Mouse (Mus musculus) kidney, postnatal 0 days (tissue): ENCODE data around the gene Arid1b. TPM values are rescaled to one million over a fixed set of nuclear protein-coding genes. Genes with fewer than 3 reads are reported as not detected.

Experiments
- ATAC-seq: fragments of 200-750 bp; cut with Nextera tagmentation; replicated peaks from 2 replicates; pipeline ENCODE4 v1.8.0; 2017; ENCODE audit warnings: low read depth, moderate number of reproducible peaks, moderate TSS enrichment, moderate library complexity; ENCODE audit not compliant: low FRiP score
- DNase-seq: peaks from one replicate; pipeline ENCODE4 v3.0.0-alpha.2; 2016; ENCODE audit warnings: low spot score
- H3K27ac ChIP-seq: fragments of 300-500 bp; sonication (generic); 2 replicates; pipeline ENCODE4 v1.5.1; 2014; ENCODE audit warnings: mild to moderate bottlenecking
- H3K27me3 ChIP-seq: fragments of 300-500 bp; sonication (generic); 2 replicates; pipeline ENCODE4 v1.6.1; 2014; ENCODE audit warnings: low read length, mixed read lengths; ENCODE audit not compliant: insufficient read depth
- H3K36me3 ChIP-seq: fragments of 300-500 bp; sonication (generic); 2 replicates; pipeline ENCODE4 v1.6.1; 2014; ENCODE audit warnings: low read length, mixed read lengths; ENCODE audit not compliant: insufficient read depth
- H3K4me1 ChIP-seq: fragments of 300-500 bp; sonication (generic); replicated peaks from 2 replicates; pipeline ENCODE4 v1.6.1; 2014; ENCODE audit warnings: antibody characterized with exemption, low read length, mixed read lengths; ENCODE audit not compliant: insufficient read depth
- H3K4me2 ChIP-seq: fragments of 300-500 bp; sonication (generic); 2 replicates; pipeline ENCODE4 v1.6.1; 2014; ENCODE audit warnings: mild to moderate bottlenecking, low read length, moderate library complexity, mixed read lengths
- H3K4me3 ChIP-seq: fragments of 300-500 bp; sonication (generic); replicated peaks from 2 replicates; pipeline ENCODE4 v1.5.1; 2014; ENCODE audit warnings: low read depth, low read length
- H3K9ac ChIP-seq: fragments of 300-500 bp; sonication (generic); 2 replicates; pipeline ENCODE4 v1.6.1; 2014; ENCODE audit warnings: low read depth, low read length
- H3K9me3 ChIP-seq: fragments of 300-500 bp; sonication (generic); replicated peaks from 2 replicates; pipeline ENCODE4 v1.6.1; 2016; ENCODE audit warnings: low read length, inconsistent platforms, mixed read lengths
- CTCF ChIP-seq: IDR thresholded peaks from 2 replicates; pipeline ENCODE4 v1.5.1; 2016; ENCODE audit warnings: antibody characterized with exemption, low read depth, mild to moderate bottlenecking, moderate library complexity
- WGBS: fragments of 180-500 bp; shearing (Covaris S2); extraction: QIAGEN DNeasy Blood & Tissue Kit; methylation state at CpG from one replicate; pipeline ENCODE4 v1.1.7; 2014; 5-methylcytosine and 5-hydroxymethylcytosine counted together
- polyA plus RNA-seq: library from polyadenylated mRNA; unstranded; fragments of >200 nt; fragmentation: Nextera tagmentation; extraction: Ambion mirVana; gene quantifications from 2 replicates; pipeline ENCODE4 v1.2.1, GENCODE M21; 2015

Gene Arid1b
- polyA plus RNA-seq, 1 experiment from 2014 or later = 9.2 TPM

DNA sequence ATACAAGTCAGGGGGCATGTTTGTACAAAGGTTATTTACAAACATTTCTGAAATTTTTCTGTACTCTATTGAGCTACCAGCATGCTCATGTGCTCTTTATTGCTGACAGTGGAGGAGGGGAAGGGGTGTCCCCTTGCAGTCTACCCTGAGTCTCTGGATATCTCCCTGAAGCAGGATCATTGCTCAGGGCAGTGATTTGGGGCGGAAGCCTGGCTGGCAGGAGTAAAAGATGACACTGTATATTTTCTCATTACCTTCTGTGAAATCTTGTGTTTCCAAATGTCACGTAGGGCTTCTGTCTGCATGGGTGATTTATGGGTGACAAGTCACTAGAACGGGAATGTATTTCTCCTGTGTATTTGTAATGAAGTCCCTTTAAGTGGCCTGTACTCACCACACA, 18.0 kb downstream of the Arid1b start:
- no peak for ATAC-seq
- peaks cover 29% of the 10 kb centered on the region for H3K4me1 ChIP-seq

DNA sequence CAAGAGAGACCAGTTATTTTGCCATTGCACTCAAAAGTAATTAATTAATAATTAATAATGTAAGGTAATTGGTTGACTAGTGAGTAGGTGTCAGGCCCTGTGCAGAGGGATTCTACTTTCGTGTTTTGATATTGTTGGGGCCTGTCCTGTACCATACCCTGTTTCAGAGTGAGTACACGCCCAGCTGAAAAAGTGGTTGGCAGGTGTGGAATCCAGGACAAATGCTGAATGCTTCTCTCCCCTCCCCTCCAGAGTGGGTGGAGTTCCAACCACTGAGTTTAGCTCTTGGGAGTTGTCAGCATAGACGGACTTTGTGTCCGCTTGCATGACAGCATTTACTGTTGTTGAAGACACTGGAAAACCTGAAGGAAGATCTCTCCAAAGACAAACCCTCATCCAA, 18.4 kb downstream of the Arid1b start:
- no peak overlapping the region for H3K4me3 ChIP-seq
- peaks cover 29% of the 10 kb centered on the region for H3K4me1 ChIP-seq
- H3K4me2 ChIP-seq = no peak overlapping the region
- ATAC-seq = no peak
- 51% methylated on average over 4 of the region's 4 CpGs for WGBS
- H3K27ac ChIP-seq = peak overlapping the region; percentile 32; the same call in 1 of the 2 replicates
- H3K9me3 ChIP-seq = no peaks in the 10 kb centered on the region
- TF ChIP-seq CTCF = no peak
- no peaks in the 10 kb centered on the region for H3K27me3 ChIP-seq
- H3K36me3 ChIP-seq = no peaks in the 10 kb centered on the region
- no peak for DNase-seq
- H3K9ac ChIP-seq = no peak overlapping the region

More for the DNA sequence above, 18.0 kb downstream of the Arid1b start:
- Histone ChIP-seq H3K9me3 (no peaks in the 10 kb centered on the region), H3K27ac (peak overlapping the region; percentile 32; the same call in 1 of the 2 replicates), H3K36me3 (no peaks in the 10 kb centered on the region), H3K4me2 (no peak overlapping the region), H3K27me3 (no peaks in the 10 kb centered on the region), H3K4me3 (no peak overlapping the region), H3K9ac (no peak overlapping the region)
- DNase-seq = no peak
- no peak for TF ChIP-seq CTCF
- WGBS = 30% methylated on average over 3 of the region's 3 CpGs

DNA sequence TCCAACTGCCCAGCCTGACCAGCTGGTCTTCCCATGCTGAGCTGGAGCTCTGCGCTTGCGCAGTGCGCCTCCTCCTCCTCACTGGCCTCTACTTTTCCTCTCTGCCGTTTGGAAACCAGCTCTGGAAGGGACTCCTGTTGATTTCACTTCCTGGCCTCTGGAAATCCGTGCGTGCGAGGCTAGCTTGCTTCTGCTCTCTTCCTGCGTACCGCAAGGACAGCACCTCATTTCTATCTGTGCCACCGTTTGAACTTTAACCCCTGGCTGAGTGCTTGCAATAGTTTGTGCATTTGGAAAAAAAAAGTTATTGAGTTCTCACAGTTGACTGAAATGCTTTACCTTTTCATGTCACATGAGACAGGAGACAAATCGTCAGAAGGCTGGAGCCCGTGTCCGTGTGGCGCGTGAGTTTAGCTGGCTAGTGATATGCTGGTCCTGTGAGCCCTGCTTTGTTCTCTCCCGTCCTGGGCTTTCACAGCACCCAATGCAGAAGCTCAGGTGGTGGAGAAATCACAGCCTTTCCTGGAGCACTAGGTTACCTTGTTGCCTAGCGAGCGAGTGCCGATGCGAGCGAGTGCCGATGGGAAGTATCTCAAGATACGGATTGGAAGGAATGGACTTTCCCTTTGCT, 20.3 kb downstream of the Arid1b start:
- ATAC-seq (no peak), DNase-seq (no peak)
- no peak for TF ChIP-seq CTCF

DNA sequence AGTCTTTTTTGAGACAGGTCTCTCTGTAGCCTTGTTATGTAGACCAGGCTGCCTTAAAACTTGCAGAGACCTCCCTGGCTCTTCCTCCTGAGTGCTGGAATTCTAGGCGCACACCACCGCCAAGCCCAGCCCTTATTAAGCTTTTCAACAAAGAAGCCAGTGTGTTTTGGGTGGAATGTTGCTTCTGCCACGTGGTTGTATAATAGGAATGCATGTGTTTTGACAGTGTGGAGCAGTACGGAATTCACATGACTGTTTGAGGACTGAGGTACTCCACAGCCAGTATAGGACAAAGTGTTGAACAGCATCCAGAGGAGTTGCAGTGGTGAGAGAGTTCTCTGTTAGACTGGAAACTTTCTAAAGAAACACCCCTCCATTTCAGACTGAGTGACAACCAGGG, 22.3 kb downstream of the Arid1b start:
- no peak overlapping the region for H3K4me3 ChIP-seq
- WGBS = 71% methylated on average over 4 of the region's 4 CpGs
- no peak for TF ChIP-seq CTCF
- no peaks in the 10 kb centered on the region for H3K9me3 ChIP-seq
- no peaks in the 10 kb centered on the region for H3K36me3 ChIP-seq
- H3K27ac ChIP-seq = no peak overlapping the region
- H3K4me2 ChIP-seq = no peak overlapping the region
- no peaks in the 10 kb centered on the region for H3K27me3 ChIP-seq
- H3K9ac ChIP-seq = no peak overlapping the region
- DNase-seq = no peak
- no peak for ATAC-seq
- H3K4me1 ChIP-seq = peaks cover 18% of the 10 kb centered on the region

More for the DNA sequence above, 20.3 kb downstream of the Arid1b start:
- H3K4me2 ChIP-seq = no peak overlapping the region
- no peak overlapping the region for H3K4me3 ChIP-seq
- WGBS = 79% methylated on average over 23 of the region's 23 CpGs
- no peak overlapping the region for H3K9ac ChIP-seq
- H3K9me3 ChIP-seq = no peaks in the 10 kb centered on the region
- H3K36me3 ChIP-seq = no peaks in the 10 kb centered on the region
- H3K27ac ChIP-seq = no peak overlapping the region
- peaks cover 14% of the 10 kb centered on the region for H3K4me1 ChIP-seq
- no peaks in the 10 kb centered on the region for H3K27me3 ChIP-seq

DNA sequence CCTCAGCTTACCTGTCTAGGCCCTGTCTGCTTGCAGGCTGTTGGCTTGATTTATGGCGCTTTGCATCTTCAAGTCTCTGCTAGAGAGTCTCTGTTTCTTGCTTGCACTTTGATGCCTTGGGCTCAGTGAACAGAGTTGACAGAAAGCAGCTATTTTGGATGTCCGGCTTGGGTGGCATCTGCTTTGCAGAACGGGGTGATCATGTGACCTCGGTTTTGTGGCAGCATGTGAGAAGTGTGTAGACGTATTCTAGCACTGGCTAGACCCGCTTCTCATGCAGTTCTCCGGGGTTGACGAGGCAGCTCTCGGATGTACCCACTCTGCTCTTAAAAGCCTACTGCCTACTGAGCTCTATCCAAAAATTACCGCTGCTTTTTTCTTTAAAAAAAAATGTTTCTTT, 22.9 kb downstream of the Arid1b start:
- H3K9ac ChIP-seq = no peak overlapping the region
- DNase-seq = no peak
- no peaks in the 10 kb centered on the region for H3K27me3 ChIP-seq
- no peak overlapping the region for H3K4me2 ChIP-seq
- H3K9me3 ChIP-seq = no peaks in the 10 kb centered on the region
- WGBS = 84% methylated on average over 10 of the region's 10 CpGs
- H3K36me3 ChIP-seq = no peaks in the 10 kb centered on the region
- no peak for ATAC-seq
- no peak overlapping the region for H3K27ac ChIP-seq
- H3K4me1 ChIP-seq = peaks cover 20% of the 10 kb centered on the region
- no peak overlapping the region for H3K4me3 ChIP-seq
- no peak for TF ChIP-seq CTCF

DNA sequence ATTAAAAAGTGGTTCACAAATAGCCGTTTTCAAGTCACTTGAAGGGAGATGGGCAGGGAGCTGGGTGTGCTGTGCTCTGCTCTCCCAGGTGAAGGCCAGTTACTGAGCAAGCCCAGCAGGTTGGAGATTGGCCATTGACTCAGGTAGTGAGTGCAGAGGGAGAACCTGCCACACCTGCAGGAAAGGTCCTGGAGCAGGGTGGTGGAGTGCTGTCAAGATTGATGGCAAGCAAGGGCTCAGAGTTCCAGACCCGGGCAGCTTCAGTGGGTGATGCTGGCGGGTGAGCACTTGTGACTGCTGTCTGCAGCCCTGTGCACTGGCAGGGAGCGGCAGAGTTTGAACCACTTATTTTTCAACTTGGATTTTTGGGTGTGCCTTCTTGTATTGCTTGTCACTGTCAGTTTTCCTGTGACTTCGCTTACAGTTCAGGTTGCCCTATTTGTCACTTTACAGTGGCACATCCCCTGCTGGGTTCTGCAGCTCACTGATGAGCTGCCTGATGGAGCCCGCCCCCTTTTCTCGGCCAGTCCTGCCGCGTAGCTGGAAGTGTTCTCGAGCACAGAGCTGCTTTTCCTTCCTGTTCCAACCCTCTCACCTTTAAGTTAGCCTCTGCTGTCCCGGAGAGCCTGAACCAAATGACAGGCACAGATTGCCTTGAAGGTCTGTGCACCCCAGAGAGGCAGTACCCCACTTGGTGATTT, 27.3 kb downstream of the Arid1b start:
- H3K27ac ChIP-seq = no peak overlapping the region
- H3K27me3 ChIP-seq = no peaks in the 10 kb centered on the region
- H3K36me3 ChIP-seq = no peaks in the 10 kb centered on the region
- H3K4me2 ChIP-seq = no peak overlapping the region
- H3K4me1 ChIP-seq = peaks cover 35% of the 10 kb centered on the region
- H3K9ac ChIP-seq = no peak overlapping the region
- no peak overlapping the region for H3K4me3 ChIP-seq
- DNase-seq (no peak), ATAC-seq (no peak)
- no peak for TF ChIP-seq CTCF
- no peaks in the 10 kb centered on the region for H3K9me3 ChIP-seq
- 21% methylated on average over 11 of the region's 11 CpGs for WGBS
